Mouse (Mus musculus): Measurements from ENCODE around the gene Snd1.

GRCm38 (mm10) chr6:28865112-28865511 lies 390.2 kb downstream of the Snd1 start:
- no peak for TF ChIP-seq GATA1 (IDR thresholded peaks at IDR 0.05; ENCODE audit: borderline replicate concordance, low read length)
- no peak for TF ChIP-seq FLI1 (IDR thresholded peaks at IDR 0.05; ENCODE audit: low read length)
